Mouse (Mus musculus): ENCODE results near the gene Slc22a2. TPM values are rescaled to one million over a fixed set of nuclear protein-coding genes. Genes with fewer than 3 reads are reported as not detected.

The Slc22a2 gene
- total RNA-seq, 2 experiments from 2014 or later: not detected

DNA sequence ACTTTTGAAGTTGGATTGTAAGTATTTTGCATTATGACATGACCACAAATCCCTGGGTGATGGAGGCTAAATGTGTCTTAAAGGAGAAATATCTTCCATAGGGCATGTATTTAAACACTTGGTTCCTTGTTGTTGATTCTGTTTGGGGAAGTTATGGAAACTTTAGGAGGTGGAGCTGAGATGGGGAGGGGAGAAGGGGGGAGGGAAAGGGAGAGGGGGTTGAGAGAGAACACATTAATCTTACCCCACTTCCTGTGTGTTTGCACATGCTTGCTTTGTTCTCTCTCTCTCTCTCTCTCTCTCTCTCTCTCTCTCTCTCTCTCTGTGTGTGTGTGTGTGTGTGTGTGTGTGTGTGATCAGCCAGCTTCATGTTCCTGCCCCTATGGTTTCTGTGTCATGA, 93.2 kb downstream of the Slc22a2 start:
- peak; percentile 81 for ATAC-seq (replicated peaks; ENCODE audit: poor library complexity)

Other genes starting within 250 kb of the Slc22a2 start
- gene Plg, start 205.5 kb upstream of the Slc22a2 start, total RNA-seq (2015): 0.27 TPM in 1 of 2 replicates, not detected in the other
- not detected in 2 replicates for gene Plg, start 205.5 kb upstream of the Slc22a2 start, total RNA-seq (2017)
- 4.0 and 7.7 TPM in 2 replicates for gene Slc22a3, start 76.4 kb upstream of the Slc22a2 start, total RNA-seq (2015)
- gene Slc22a3, start 76.4 kb upstream of the Slc22a2 start, total RNA-seq (2017): 3.6 and 4.8 TPM in 2 replicates
- not detected in 2 replicates for gene Slc22a1, start 91.7 kb downstream of the Slc22a2 start, total RNA-seq (2015)
- not detected in 2 replicates for gene Slc22a1, start 91.7 kb downstream of the Slc22a2 start, total RNA-seq (2017)
- gene Igf2r, start 185.5 kb downstream of the Slc22a2 start, total RNA-seq (2015): 1.2 and 2.6 TPM in 2 replicates
- gene Igf2r, start 185.5 kb downstream of the Slc22a2 start, total RNA-seq (2017): 3.0 and 4.1 TPM in 2 replicates